Mouse (Mus musculus): ENCODE data around the gene Klf6. TPM values are rescaled to one million over a fixed set of nuclear protein-coding genes. Genes with fewer than 3 reads are reported as not detected.
A peak's percentile ranks its signal among the peaks of the same experiment; 100 is the strongest.

Klf6 gene
- total and polyA plus RNA-seq, 3 experiments: 13.7 to 55.8 (median 51.8) TPM

- no peak for DNase-seq
- H3K27me3 ChIP-seq (ENCODE audit: control insufficient read depth, insufficient read depth, low read length): no peaks in the 10 kb centered on the region
- H3K79me2 ChIP-seq (replicated peaks; ENCODE audit: control insufficient read depth, insufficient read depth, low read length): no peaks in the 10 kb centered on the region
- TF ChIP-seq CTCF (IDR thresholded peaks at IDR 0.05): no peak
- no peak for TF ChIP-seq EP300 (IDR thresholded peaks at IDR 0.05; ENCODE audit: insufficient read depth, low read depth, low read length)
- TF ChIP-seq POLR2A (IDR thresholded peaks at IDR 0.05; ENCODE audit: insufficient read depth, low read depth, low read length): no peak
- no peak overlapping the region for H3K27ac ChIP-seq
- no peak overlapping the region for H3K4me3 ChIP-seq
- H3K36me3 ChIP-seq (ENCODE audit: control insufficient read depth, insufficient read depth, low read length): peaks cover 18% of the 10 kb centered on the region
- intact Hi-C loops (cut with DNase I): no loop called here
- H3K9ac ChIP-seq (ENCODE audit: low read depth, low read length): no peak overlapping the region
- peaks cover 4% of the 10 kb centered on the region for H3K4me1 ChIP-seq (ENCODE audit: control insufficient read depth, insufficient read depth, low read length)
- WGBS: 85% methylated on average over 3 of the region's 3 CpGs
Measured at GRCm38 (mm10) chr13:5873681-5874080, 12.4 kb downstream of the Klf6 start.

DNA sequence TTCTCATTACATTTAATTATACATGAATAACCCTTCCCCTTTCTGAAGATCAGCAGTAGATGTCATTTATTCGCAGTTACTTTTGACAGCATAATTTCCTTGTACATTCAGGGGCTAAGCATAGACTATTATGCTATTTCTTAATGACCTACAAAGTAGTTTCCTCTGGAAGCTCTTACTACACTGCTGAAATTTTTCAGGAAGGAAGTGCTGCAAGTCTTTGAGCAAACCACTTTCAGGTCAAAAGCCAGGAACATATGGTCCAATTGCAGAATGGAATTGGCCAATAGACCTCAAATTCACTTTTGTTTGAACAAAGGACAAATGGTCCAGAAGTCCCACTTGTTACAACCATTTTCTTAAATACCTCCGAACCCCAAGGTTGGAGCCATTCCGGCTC, 14.2 kb downstream of the Klf6 start:
- no peaks in the 10 kb centered on the region for H3K79me2 ChIP-seq (replicated peaks; ENCODE audit: control insufficient read depth, insufficient read depth, low read length)
- H3K27ac ChIP-seq: no peak overlapping the region
- no peak for DNase-seq
- H3K9ac ChIP-seq (ENCODE audit: low read depth, low read length): no peak overlapping the region
- intact Hi-C loops (cut with DNase I): no loop called here
- 71% methylated on average over 3 of the region's 3 CpGs for WGBS
- no peaks in the 10 kb centered on the region for H3K27me3 ChIP-seq (ENCODE audit: control insufficient read depth, insufficient read depth, low read length)
- H3K4me3 ChIP-seq: no peak overlapping the region
- H3K4me1 ChIP-seq (ENCODE audit: control insufficient read depth, insufficient read depth, low read length): peaks cover 4% of the 10 kb centered on the region
- H3K36me3 ChIP-seq (ENCODE audit: control insufficient read depth, insufficient read depth, low read length): peaks cover 7% of the 10 kb centered on the region
- TF ChIP-seq POLR2A (IDR thresholded peaks at IDR 0.05; ENCODE audit: insufficient read depth, low read depth, low read length) (no peak), EP300 (IDR thresholded peaks at IDR 0.05; ENCODE audit: insufficient read depth, low read depth, low read length) (no peak), CTCF (IDR thresholded peaks at IDR 0.05) (no peak)

DNA sequence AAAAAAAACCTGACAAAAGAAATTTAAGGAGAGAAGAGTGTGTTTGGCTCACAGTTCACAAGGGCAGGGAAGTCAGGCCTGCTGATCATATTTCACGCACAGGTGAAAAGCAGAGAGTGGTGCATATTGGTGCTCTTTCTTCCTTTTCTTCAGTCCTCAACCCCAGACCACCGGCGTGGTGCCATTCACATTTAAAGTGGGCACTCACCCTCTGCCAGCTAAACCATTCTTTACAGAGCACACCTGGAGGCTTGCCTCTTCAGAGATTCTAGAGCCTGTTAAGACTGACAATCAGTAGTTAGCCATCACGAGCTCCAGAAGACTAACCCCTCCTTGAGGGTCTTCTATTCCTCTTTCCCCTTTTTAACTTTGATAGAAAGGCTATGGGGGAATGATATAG, 17.5 kb downstream of the Klf6 start:
- H3K79me2 ChIP-seq (replicated peaks; ENCODE audit: control insufficient read depth, insufficient read depth, low read length): no peaks in the 10 kb centered on the region
- no peaks in the 10 kb centered on the region; the same call in 1 of the 2 replicates for H3K36me3 ChIP-seq (ENCODE audit: control insufficient read depth, insufficient read depth, low read length)
- 89% methylated on average over 4 of the region's 4 CpGs for WGBS
- no peaks in the 10 kb centered on the region for H3K27me3 ChIP-seq (ENCODE audit: control insufficient read depth, insufficient read depth, low read length)
- H3K4me1 ChIP-seq (ENCODE audit: control insufficient read depth, insufficient read depth, low read length): no peaks in the 10 kb centered on the region
- H3K4me3 ChIP-seq: no peak overlapping the region
- intact Hi-C loops (cut with DNase I): no loop called here
- no peak overlapping the region for H3K9ac ChIP-seq (ENCODE audit: low read depth, low read length)
- no peak overlapping the region for H3K27ac ChIP-seq
- no peak for DNase-seq
- TF ChIP-seq POLR2A (IDR thresholded peaks at IDR 0.05; ENCODE audit: insufficient read depth, low read depth, low read length) (no peak), EP300 (IDR thresholded peaks at IDR 0.05; ENCODE audit: insufficient read depth, low read depth, low read length) (no peak), CTCF (IDR thresholded peaks at IDR 0.05) (no peak)

GRCm38 (mm10) chr13:5886810-5887209, 25.5 kb downstream of the Klf6 start:
- Histone ChIP-seq H3K36me3 (ENCODE audit: control insufficient read depth, insufficient read depth, low read length) (no peaks in the 10 kb centered on the region), H3K4me1 (ENCODE audit: control insufficient read depth, insufficient read depth, low read length) (no peaks in the 10 kb centered on the region), H3K9ac (ENCODE audit: low read depth, low read length) (no peak overlapping the region), H3K27me3 (ENCODE audit: control insufficient read depth, insufficient read depth, low read length) (no peaks in the 10 kb centered on the region), H3K27ac (no peak overlapping the region), H3K4me3 (no peak overlapping the region), H3K79me2 (replicated peaks; ENCODE audit: control insufficient read depth, insufficient read depth, low read length) (no peaks in the 10 kb centered on the region)
- TF ChIP-seq EP300 (IDR thresholded peaks at IDR 0.05; ENCODE audit: insufficient read depth, low read depth, low read length) (no peak), POLR2A (IDR thresholded peaks at IDR 0.05; ENCODE audit: insufficient read depth, low read depth, low read length) (no peak), CTCF (IDR thresholded peaks at IDR 0.05) (no peak)
- intact Hi-C loops (cut with DNase I): no loop called here
- DNase-seq: no peak
- 93% methylated on average over 4 of the region's 4 CpGs for WGBS

- no peaks in the 10 kb centered on the region for H3K27me3 ChIP-seq (ENCODE audit: control insufficient read depth, insufficient read depth, low read length)
Measured at GRCm38 (mm10) chr13:5888164-5888563, 26.9 kb downstream of the Klf6 start.

GRCm38 (mm10) chr13:5888731-5889130, 27.4 kb downstream of the Klf6 start:
- H3K79me2 ChIP-seq (replicated peaks; ENCODE audit: control insufficient read depth, insufficient read depth, low read length): no peaks in the 10 kb centered on the region
- 60% methylated on average over 1 of the region's 1 CpGs for WGBS
- H3K36me3 ChIP-seq (ENCODE audit: control insufficient read depth, insufficient read depth, low read length): no peaks in the 10 kb centered on the region
- no peak overlapping the region for H3K27ac ChIP-seq
- H3K9ac ChIP-seq (ENCODE audit: low read depth, low read length): no peak overlapping the region
- DNase-seq: no peak
- H3K27me3 ChIP-seq (ENCODE audit: control insufficient read depth, insufficient read depth, low read length): no peaks in the 10 kb centered on the region
- TF ChIP-seq POLR2A (IDR thresholded peaks at IDR 0.05; ENCODE audit: insufficient read depth, low read depth, low read length) (no peak), EP300 (IDR thresholded peaks at IDR 0.05; ENCODE audit: insufficient read depth, low read depth, low read length) (no peak), CTCF (IDR thresholded peaks at IDR 0.05) (no peak)
- H3K4me3 ChIP-seq: no peak overlapping the region
- intact Hi-C loops (cut with DNase I): no loop called here
- no peaks in the 10 kb centered on the region for H3K4me1 ChIP-seq (ENCODE audit: control insufficient read depth, insufficient read depth, low read length)

More at GRCm38 (mm10) chr13:5888164-5888563, 26.9 kb downstream of the Klf6 start:
- Histone ChIP-seq H3K9ac (ENCODE audit: low read depth, low read length) (no peak overlapping the region), H3K4me1 (ENCODE audit: control insufficient read depth, insufficient read depth, low read length) (no peaks in the 10 kb centered on the region), H3K4me3 (no peak overlapping the region), H3K27ac (no peak overlapping the region), H3K36me3 (ENCODE audit: control insufficient read depth, insufficient read depth, low read length) (no peaks in the 10 kb centered on the region), H3K79me2 (replicated peaks; ENCODE audit: control insufficient read depth, insufficient read depth, low read length) (no peaks in the 10 kb centered on the region)
- WGBS: 79% methylated on average over 5 of the region's 5 CpGs
- DNase-seq: peak; percentile 42 to 45
- intact Hi-C loops (cut with DNase I): no loop called here
- TF ChIP-seq POLR2A (IDR thresholded peaks at IDR 0.05; ENCODE audit: insufficient read depth, low read depth, low read length) (no peak), CTCF (IDR thresholded peaks at IDR 0.05) (no peak), EP300 (IDR thresholded peaks at IDR 0.05; ENCODE audit: insufficient read depth, low read depth, low read length) (no peak)
